Mouse (Mus musculus): ENCODE results near the gene Tspan9.

The Tspan9 gene

DNA sequence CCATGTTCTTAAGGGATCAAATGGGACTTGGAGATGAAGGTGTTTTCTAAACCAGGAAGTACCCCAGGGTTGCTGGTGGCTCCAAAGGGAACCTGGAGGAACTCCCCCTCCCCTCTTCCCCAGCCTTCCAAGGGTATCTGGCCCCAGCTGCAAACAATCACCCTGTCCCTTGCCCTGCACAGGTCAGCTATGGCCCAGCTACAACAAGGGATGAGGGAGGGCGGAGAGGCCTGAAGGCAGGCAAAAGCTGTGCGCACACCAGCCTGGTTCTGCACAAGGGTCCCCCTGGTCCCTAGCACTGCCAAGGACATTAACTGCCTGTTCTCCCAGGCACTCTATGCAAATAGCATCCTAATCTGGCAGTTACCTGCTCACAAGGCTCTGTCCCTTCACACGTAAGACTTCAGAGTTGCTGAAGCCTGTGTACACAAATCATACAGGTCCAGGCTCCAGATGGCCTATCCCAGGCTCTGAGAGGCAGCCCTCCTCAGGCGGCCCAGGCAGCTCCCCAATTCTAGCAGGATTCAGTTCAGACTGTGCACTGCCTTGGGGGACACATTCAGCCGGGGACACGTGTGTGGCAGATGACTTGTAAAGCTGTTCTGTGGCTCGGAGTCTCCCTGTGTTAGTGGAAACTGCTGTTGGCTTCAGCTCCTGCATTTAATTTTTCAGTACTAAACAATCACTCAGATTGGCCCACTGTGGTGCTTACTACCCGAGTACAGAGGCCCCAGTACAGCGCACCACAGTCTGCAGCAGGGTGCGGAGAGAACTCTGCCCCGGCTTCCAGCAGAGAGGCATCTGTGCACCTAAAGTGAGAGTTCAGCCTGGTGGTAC lies 133.0 kb downstream of the Tspan9 start:
- DNase-seq: no peak

DNA sequence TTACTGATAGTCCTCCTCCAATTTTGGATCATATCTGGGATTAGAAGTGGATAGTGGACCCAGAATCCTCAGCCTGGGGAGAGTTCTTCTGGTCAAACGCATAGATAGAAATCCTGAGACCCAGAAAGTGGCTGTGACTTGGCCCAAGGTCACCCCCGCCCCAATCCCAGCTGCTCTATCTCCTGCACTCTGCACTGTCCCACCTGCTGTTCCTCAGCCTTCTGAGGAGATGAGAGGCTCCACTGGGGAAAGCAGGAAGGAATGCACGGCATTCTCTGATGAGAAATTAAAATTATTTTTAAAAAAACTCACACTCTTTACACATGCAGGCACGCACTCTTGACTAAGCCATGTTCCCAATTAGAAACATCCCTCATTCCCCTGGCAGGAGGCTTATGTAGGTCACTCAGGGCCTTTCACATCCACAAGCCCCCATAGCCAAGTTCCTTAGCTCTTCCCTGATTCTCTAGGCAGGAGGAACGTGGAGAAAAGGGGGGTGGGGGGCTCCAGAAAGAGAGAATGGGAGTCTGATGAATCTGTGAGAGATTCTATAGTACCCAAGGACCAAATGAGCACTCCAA lies 135.3 kb downstream of the Tspan9 start:
- DNase-seq: no peak

DNA sequence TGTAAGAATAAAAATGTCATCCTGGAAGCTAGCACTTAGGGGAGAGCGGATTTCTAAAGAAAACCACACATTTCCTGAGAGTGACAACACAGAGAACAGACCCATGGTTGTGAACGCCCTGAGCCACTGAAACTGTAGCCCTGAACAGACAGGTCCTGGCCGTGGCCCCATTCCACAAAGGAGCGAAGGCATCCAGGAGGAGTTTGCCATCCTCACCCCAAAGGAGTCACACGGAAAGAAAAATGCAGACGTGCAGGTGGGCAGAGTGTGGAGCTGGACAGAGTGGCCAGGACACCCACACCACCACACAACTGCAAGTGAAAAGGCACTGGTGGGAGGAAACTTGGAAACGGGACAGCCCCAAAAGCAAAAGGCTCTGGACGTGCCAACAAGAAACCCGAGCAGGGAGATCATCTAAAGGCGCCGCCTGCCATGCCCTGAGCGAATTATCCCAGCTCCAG lies 136.1 kb downstream of the Tspan9 start:
- no peak for DNase-seq

DNA sequence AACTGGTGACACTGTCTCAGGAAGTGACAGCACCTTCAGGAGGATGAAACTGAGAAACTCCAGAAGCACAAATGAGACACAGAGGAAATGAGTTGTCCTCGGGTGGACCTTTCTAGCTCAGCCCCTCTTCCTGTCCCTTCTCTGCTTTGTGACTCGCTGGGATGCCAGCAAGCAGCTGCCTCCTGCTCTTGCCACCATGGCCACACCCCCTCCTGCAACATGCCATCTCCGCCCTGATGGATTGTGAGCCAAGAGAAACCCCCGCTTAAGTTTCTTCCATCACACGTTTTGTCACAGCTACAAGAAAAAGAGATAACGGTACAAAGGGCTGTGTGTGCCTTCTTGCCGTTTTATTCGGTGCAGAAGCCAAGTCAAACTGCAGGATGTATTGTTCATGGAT lies 137.2 kb downstream of the Tspan9 start:
- DNase-seq: no peak

DNA sequence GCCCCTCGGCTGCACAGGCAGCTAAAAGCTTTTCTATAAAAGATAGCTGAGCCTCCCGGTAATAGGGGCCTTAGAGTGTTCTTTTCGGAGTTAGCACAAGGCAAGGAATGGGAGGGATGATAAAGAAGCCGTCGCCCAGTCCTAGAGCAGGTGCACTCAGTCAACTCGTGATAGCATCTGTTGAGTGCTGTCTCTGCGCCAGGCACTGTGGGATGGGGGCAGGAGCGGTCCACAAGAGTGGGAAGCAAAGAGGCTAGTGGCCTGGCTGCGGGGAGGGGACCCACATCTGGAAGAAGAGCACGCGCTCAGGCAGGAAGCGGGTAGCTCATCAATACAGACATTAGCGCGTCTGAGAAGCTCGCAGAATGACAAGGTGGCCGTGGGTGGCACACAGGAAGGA lies 138.8 kb downstream of the Tspan9 start:
- no peak for DNase-seq

DNA sequence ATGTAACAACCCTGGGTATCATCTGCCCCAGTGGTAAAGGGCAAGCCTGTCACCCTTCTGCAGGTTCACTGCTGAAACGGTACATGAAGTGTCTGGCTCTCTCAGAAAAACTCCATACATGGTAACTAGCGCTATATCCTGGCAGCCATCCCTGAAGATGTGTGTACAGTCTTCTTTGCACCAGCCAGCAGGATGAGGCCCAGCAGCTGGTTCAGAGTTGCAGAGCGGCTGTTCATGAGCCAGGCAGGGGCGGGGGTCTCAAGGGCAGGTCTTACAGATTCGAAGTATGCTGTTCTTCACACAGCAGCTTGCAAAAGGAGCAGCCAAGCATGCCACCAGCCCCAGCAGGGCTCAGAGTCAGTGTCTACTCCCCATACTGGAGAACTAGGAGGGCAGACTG lies 139.9 kb downstream of the Tspan9 start:
- no peak for DNase-seq

DNA sequence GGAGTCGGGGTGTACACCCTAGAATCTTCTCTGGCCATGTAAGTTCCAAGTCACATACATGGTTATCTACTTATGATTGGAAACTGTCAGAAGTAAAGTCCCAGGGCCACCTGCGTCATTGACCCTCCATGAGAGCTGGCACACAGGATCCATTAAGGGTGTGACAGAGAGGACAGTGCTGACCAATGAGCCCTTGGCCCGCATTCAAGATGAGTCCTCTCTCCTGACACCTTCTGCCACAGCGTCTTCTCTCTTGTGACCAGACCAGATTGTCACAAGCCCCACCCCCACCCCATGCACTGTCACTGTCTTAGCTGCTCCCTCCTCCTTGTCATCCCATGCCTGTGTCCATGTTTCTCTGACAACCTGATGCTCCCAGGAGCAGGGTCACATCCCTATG lies 140.7 kb downstream of the Tspan9 start:
- no peak for DNase-seq

DNA sequence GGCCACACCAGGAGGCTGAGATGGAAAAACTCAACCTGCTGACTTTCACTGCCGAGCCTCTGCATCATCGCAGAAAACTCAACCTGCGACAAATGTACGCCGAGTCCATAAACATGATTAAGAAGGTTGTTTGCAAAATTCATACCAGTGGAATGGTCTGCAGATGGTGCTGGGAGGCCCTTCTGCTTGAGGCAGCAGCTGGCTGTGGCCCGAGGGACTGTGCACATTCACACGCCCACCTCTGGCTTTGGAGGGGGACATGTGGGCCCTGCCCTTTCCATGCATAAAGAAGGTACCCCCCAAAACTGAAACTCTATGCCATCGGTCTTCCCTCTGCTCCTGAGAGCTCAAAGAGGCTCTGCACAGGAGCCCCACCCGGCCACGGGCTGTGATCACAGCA lies 141.3 kb downstream of the Tspan9 start:
- DNase-seq: no peak

DNA sequence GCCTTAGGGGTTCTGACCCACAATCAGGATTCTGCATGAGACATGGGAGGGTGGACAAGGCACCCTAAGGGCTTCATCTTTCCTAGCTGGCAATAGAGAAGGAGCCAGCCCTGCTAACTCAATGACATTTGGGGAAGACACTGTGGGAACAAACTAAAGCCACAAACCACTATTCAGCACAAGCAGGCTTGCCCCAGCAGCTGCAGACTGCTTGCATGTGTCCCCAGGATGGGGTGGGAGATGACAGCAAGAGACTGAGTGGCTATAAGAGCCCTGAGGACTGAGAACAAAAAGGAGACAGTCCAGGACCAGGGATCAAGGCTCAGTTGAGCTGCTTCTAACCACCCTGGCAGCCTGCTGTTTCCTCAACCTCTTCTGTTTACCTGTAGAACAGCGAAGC lies 141.8 kb downstream of the Tspan9 start:
- DNase-seq: no peak

DNA sequence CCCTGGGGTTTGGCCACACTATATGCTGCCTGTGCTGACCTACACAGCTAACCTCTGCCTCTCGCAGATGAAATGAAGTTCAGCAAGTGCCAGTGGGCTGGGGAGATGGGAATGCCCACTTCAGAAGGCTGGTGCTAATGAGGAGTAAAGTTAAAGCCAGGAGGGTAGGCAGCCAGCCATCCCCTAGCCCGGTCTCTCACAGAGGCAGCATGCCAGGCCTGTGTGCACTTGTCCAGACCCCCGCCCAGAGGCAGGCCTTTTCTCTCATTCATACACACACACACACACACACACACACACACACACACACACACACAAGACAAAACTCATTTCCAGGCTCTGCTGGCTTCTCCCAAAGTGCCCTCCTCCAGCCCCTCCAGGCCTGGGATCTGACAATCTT lies 142.6 kb downstream of the Tspan9 start:
- no peak for DNase-seq

DNA sequence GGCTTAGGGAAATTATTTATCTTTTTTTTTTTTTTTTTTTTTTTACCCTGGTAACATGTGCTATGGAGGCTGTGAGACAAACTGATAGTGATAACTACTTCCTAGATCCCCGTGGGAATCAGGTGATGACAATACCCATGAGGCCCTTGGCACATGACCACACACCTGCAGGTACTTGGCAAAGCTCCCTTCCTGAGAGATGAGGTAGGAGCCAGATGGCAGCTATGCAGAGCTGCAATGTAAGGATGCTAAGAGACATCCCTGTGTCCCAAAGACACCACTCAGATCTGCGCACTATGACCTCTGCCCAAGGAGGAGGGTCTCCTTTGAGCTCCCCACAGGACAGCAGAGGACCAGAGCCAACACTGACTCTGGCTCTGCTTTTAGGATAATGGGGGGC lies 144.3 kb downstream of the Tspan9 start:
- DNase-seq: no peak

DNA sequence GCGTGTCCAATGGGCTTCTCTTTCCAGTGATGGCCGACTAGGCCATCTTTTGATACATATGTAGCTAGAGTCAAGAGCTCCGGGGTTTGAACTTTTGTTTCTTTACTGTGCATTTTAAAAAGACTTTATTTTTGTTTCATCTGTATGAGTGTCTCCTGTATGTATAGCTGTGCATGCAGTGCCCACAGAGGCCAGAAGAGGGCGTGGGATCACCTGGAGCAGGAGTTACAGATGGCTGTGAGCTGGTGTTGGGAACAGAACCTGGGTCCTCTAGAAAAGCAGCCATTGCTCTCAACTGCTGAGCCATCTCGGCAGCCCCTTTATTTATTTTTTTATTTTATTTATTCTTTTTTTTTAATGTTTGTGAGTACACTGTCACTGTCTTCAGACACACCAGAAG lies 146.5 kb downstream of the Tspan9 start:
- DNase-seq: no peak

DNA sequence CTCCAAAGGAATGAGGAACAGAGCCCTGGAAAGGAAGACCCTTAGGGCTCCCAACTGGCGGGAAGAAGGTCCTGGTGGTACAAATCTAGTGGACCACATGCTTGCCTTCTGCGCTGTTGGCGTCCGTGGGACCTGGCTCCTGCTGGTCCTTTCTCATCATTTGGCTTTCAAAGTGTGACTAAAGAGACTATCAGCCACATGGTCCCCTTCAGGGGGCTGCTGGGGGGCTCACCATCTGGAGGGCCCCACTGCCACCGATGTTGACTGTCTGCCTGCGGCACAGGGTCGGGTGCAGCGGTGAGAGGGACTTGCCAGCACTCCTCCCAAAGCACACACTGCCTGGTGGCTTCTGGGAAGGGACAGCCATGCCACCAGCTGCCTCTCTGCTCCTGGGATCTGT lies 150.4 kb downstream of the Tspan9 start:
- DNase-seq: no peak

DNA sequence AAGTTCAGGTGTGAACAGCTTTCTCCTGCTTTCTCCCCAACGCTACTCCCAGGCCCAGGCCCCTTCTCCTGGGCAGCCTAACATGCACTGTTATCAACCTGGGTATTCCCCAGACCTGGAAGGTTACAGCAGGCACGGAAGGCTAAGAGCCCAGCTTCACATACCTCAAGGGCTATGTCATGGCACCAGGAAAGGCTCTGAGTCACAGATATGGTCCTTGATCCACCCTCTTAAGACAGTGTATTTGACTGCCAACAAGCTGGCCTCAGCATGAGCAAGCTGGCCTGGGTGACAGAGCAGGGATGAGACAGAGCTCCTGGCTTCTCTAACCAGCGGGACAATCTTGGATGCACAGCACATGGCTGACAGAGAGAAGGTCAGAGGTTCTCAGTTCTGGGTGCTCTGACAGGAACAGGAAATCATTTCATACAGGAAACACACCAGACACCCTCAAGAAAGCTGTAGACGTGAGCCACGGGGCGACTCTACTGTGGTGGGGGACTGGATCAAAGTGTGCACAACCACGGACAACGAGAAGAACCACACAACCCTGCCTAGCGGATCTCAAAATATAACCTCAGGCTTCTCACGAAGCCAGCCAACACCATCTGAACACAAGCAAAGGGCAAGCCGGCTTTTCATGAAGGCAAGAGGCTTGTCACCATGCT lies 151.8 kb downstream of the Tspan9 start:
- DNase-seq: no peak

DNA sequence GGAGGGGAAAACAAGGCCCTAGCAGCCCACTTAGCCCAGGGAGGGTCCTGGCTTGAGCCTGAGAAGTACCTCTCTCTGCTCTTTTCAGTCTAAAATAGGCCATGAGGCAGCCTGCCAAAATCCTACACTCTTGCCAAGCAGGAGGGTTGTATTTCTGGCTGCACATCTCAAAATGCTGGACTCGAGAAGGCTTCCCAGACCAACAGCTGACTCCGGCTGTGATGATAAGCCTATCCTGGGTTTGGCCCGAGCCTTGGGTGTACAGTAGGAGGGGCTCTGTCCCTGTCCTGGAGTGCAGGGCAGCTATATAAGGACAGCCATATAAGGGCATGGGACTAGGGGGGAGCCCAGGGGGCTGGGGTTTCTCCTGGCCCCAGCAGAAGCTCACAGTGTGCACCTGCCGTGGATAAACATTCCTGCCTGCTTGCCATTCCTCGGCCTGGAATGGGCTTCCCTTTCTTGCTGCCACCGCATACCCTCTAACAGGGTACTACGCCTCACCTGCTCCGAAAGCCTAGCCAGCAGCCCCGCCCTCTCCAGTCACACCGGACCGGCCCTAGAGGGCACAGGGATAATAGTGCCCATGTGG lies 153.7 kb downstream of the Tspan9 start:
- peak; percentile 35 for DNase-seq

DNA sequence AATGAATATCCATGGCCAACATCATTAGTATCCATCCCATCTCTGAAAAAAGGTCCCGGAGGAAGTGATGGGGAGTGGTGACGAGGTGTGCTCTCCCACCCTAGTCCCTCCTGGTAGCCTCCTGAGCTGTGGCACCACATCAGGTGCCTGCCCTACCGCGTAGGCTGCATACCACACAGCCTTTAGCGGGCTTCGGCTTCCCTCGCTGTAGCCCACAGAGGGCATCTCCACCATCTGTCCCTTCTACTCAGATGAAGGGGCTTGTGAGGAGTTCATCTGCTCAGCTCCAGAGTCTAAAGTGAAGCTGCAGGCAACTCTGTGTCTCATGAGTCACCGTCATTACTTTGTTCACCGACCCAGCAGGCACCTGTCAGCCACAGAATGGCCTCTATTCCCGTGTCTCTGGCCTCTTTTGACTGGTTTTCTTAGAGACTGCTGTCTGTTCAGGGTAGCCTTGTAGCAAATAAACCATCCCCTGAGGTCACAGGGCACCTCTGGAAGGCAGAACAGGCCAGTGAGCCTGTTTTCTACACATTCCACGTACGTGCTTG lies 154.4 kb downstream of the Tspan9 start:
- DNase-seq: no peak

DNA sequence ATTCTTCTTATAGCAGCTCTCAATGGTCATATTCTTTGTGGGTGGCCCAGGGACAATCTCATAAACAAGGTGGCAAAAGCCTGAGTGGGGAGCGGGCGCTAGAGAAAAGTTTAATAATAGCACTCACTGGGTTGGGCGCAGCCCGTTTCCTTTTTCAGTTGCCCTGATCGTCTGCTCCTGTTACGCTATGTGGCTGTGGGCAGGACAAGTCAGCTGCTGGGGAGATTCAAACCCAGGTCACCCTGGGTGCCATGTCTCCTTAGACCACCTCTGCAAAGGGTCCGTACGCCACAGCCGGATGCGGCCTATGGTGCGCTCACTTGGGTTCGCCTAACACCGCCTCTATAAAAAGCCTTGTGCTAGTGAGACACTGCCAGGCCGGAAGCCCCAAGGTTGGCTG lies 156.0 kb downstream of the Tspan9 start:
- no peak for DNase-seq

DNA sequence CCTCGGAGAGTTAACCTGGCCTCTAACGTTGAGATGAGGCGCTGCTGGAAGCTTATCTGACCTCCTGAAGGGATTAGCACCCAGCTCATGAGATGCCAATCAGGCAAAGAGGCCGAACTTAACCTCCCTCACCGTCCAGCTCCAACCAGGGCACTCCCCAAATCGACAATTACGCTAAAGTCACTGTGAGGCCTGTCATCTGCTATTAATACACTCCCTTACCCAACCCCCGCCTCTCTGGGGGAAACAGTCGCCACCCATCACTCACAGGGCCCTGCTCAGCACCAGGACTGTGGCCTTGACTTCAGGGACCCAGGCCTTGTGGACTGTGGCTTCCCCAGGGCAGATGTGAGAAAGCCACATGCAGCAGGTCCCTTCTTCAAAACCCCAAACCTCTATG lies 157.0 kb downstream of the Tspan9 start:
- DNase-seq: no peak

DNA sequence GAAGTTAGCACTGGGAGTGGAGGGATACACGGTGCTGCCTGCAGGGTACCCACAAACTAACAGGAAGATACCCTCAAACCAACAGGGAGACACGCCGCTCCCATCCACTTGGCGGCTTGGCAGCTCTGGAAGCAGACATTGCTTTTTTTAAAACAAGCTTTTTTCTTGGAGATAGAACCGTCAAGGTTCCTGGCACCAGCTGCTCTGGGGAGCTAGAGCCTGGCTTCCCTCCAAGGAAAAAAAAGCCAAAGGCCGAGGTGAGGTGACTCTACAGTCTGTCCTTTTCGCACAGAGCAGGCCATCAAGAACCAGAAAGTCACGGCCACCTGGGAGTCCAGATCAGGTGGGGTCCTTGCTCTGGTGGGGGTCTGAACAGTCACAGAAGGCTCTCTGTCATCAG lies 162.2 kb downstream of the Tspan9 start:
- peak; percentile 40 for DNase-seq

DNA sequence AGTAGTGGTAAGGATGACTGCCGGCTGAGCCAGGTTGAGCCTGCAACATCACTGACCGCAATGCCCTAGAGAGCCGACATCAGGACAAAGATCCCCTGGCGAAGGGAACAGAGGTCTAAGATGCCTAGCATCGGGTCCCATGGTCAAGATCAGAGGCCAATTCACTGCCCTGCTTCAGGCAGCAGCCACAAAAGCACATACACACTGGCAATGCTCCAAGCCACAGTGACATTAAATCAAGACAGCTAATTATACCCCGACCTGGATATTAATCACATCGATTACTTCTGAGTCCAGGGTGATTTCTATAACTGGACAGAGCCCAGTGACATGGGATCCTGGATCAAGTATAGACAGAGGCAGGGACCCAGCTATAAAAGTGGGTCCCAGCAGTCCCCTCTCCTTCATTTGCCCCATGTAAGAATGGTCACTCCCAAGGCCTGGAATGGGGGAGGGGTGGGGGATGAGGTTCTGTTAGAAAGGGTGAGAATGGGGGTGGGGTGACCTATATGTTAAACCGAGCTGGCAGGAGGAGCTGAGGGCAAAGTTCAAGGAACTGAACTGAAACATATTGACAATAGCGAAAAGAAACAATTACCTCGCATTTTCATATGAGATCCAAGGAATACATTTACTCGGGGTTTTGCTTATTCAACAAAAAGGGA lies 162.9 kb downstream of the Tspan9 start:
- no peak for DNase-seq

DNA sequence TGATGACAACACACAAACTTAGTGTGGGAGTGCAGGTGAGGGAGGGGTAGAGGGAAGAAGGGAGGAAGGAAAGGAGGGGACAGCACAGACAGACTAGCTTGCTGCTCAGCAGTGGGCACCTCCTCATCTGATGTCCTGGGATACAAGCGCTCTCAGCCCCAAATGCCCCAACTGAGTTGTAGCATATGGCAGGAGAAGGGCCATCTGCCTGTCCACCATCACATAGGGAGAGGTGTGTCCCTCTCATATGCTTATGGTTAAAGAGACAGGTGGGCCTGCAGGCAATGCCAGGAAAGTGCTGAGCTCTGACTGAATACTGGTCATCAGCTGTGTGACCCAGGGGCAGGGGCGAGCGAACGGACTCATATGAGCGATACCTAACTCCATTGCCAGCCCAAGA lies 163.6 kb downstream of the Tspan9 start:
- no peak for DNase-seq

DNA sequence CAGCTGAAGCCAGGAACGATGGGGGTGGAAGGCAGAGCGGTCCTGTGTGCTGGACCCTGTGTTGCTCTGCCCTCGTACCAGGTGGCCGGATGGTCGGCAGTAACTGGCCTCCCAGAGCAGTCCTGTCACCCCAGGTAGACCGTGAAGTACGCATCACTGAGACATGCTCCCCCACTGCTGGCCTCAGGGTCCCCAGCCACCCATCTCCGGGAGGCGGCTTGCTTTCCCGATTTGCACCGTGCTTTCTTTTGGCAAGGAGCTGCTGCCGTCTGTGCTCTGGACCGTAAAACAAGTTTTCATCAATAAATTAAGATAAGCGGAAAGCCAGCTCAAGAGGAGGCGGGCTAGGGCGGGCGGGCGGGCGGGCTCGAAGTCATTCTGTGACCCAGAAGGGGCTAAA lies 164.5 kb downstream of the Tspan9 start:
- no peak for DNase-seq

DNA sequence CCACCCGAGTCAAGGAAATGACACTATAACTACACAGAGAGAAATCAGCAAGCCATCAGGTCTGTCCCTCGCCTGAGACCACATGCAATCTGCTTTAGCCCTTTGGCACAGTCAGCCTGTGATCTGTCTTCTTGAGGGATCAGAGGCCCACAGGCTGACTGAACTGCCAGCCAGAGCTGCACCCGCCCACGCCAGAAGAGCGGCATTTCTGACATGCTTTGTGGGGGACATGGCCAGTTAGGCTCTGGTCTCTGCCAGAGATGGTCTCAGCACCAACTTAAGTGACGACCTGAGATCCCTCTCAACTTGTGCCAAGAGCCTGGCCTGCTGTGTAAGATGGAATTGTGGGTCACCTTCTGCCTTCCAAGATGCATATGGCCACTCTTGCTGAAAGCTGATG lies 166.7 kb downstream of the Tspan9 start:
- no peak for DNase-seq
